24 mouse cellular contexts compared by ENCODE assay signal in the genomic region with DNA sequence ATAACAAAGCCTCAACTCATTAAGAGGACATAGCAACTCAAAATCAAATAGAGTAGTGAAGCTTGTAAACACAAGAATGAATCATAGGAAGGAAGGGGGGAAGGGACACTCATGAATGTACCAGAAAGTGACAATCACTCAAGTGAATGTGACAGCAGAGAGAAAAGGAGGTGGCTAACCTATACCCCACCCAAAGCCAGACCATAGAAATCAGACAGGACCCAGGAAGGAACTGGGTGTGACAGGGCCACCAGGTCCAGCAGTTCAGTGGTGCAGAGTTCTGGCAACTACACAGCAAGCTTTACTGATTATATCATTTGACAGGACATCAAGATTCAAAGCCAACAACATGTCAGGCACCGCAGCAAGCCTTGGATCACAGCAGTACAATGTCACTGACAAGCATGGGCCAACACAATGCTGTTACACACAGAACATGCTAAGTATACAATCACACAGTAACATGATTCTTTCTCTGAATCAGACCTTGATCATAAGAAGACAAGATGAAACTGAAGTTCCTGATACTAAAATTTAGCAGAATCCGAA.
DNase-seq lines count a peak whose midpoint lies in the region; ATAC-seq lines count a peak whose summit lies in the region.
"Had no signal": no experiment of that assay in that cellular context is flagged by ENCODE, and none has a peak within 500 bp of the region (broad histone marks: within the 10 kb centered on the region; RNA-seq: fewer than 3 reads in every experiment).

No protein-coding gene starts in this region.

- no peak overlapping the region for H3K9ac ChIP-seq in lung, embryonic 15.5 days
- H3K9ac ChIP-seq: embryonic facial prominence, embryonic 13.5 days; hindbrain, embryonic 15.5 days; limb, embryonic 12.5 days; liver, embryonic 15.5 days; midbrain, embryonic 12.5 days had no signal

- no peaks in the 10 kb centered on the region for H3K36me3 ChIP-seq in lung, embryonic 15.5 days
- H3K36me3 ChIP-seq: embryonic facial prominence, embryonic 13.5 days; forebrain, embryonic 10.5 days; hindbrain, embryonic 10.5 days; hindbrain, embryonic 15.5 days; limb, embryonic 12.5 days; liver, embryonic 15.5 days; midbrain, embryonic 12.5 days had no signal

- peak; percentile 14 for DNase-seq in urinary bladder, postnatal 14 days (ENCODE audit: low spot score)
- DNase-seq in urinary bladder, postnatal 25 days (ENCODE audit: low spot score), result no peak
- peak; percentile 20 for DNase-seq in lung, postnatal 25 days (ENCODE audit: low spot score)
- DNase-seq in cerebellum, postnatal 36 days, result no peak
- DNase-seq in heart, adult 9 months (ENCODE audit: low spot score in 2 of 2), result no peak
- DNase-seq in left cerebral cortex, postnatal 14 days (ENCODE audit: low spot score in 2 of 2), result no peak
- DNase-seq: adrenal gland, adult 8-10 months; cerebellum, adult 9-10 months; heart, postnatal 14 days; kidney, adult 11 months; kidney, postnatal 14 days; thymus, postnatal 25 days had no signal

- no peaks in the 10 kb centered on the region for H3K9me3 ChIP-seq in lung, embryonic 15.5 days
- H3K9me3 ChIP-seq: embryonic facial prominence, embryonic 13.5 days; forebrain, embryonic 10.5 days; hindbrain, embryonic 10.5 days; hindbrain, embryonic 15.5 days; liver, embryonic 15.5 days; midbrain, embryonic 12.5 days had no signal

- no peak overlapping the region for H3K4me3 ChIP-seq in lung, embryonic 15.5 days
- H3K4me3 ChIP-seq: embryonic facial prominence, embryonic 13.5 days; forebrain, embryonic 10.5 days; hindbrain, embryonic 10.5 days; hindbrain, embryonic 15.5 days; limb, embryonic 12.5 days; liver, embryonic 15.5 days; midbrain, embryonic 12.5 days had no signal

- no peak overlapping the region for H3K27ac ChIP-seq in lung, embryonic 15.5 days
- H3K27ac ChIP-seq: embryonic facial prominence, embryonic 13.5 days; forebrain, embryonic 10.5 days; hindbrain, embryonic 10.5 days; hindbrain, embryonic 15.5 days; limb, embryonic 12.5 days; liver, embryonic 15.5 days; midbrain, embryonic 12.5 days had no signal

- WGBS in lung, embryonic 15.5 days, result 56% methylated on average over 2 of the region's 2 CpGs

- intact Hi-C loops in left cerebral cortex, postnatal 14 days (cut with DNase I), result no loop called here

- H3K4me2 ChIP-seq in lung, embryonic 15.5 days, result no peak overlapping the region
- H3K4me2 ChIP-seq: embryonic facial prominence, embryonic 13.5 days; hindbrain, embryonic 15.5 days; limb, embryonic 12.5 days; liver, embryonic 15.5 days; midbrain, embryonic 12.5 days had no signal

- H3K4me1 ChIP-seq in lung, embryonic 15.5 days, result peaks cover 8% of the 10 kb centered on the region; the same call in 1 of the 2 replicates
- H3K4me1 ChIP-seq: embryonic facial prominence, embryonic 13.5 days; forebrain, embryonic 10.5 days; hindbrain, embryonic 10.5 days; hindbrain, embryonic 15.5 days; limb, embryonic 12.5 days; liver, embryonic 15.5 days; midbrain, embryonic 12.5 days had no signal

- ATAC-seq in lung, embryonic 15.5 days (ENCODE audit: borderline replicate concordance, extremely low read depth, low FRiP score, low TSS enrichment), result peak; percentile 72; the same call in 1 of the 2 replicates
- ATAC-seq: activated CD4-positive, CD25-positive, alpha-beta regulatory T cell, adult 4 months; forebrain, embryonic 16.5 days; inflammation-experienced regulatory T-cells, adult 6 months had no signal

- no peaks in the 10 kb centered on the region for H3K27me3 ChIP-seq in lung, embryonic 15.5 days
- H3K27me3 ChIP-seq: CH12.LX; embryonic facial prominence, embryonic 13.5 days; hindbrain, embryonic 15.5 days; limb, embryonic 12.5 days; liver, embryonic 15.5 days; midbrain, embryonic 12.5 days had no signal

Comparison
In these comparisons a context has a peak if more than half of its experiments do, and no peak if none do; other contexts are left out.
1. DNase-seq: peak in urinary bladder, postnatal 14 days (single experiment) and lung, postnatal 25 days (single experiment); none in urinary bladder, postnatal 25 days (single experiment), cerebellum, postnatal 36 days (0 of 2), heart, adult 9 months (0 of 2) and left cerebral cortex, postnatal 14 days (0 of 2).